Comparison of ENCODE assay signal across 9 mouse cellular contexts in genomic region chr19:6464306-6465071, GRCm38 (mm10). TPM values are rescaled to one million over a fixed set of nuclear protein-coding genes. Genes with fewer than 3 reads are reported as not detected.
DNase-seq lines count a peak whose midpoint lies in the region; ATAC-seq lines count a peak whose summit lies in the region.
"Had no signal": no experiment of that assay in that cellular context is flagged by ENCODE, and none has a peak within 500 bp of the region (broad histone marks: within the 10 kb centered on the region; RNA-seq: fewer than 3 reads in every experiment).

No protein-coding gene starts in this region.

- ATAC-seq in cerebellum, adult (ENCODE audit: insufficient number of reproducible peaks, low FRiP score, low TSS enrichment) = peak; percentile 20; the same call in 1 of the 2 replicates

- intact Hi-C loops in left cerebral cortex, postnatal 4 days (cut with DNase I) = no loop called here
- intact Hi-C loops in gastrocnemius, postnatal 14 days (cut with DNase I; ENCODE audit: low total_unique reads) = no loop called here

- no peak for DNase-seq in cerebellum, adult 11 months
- DNase-seq in ES-CJ7 (ENCODE audit: low read depth, low spot score) = peak; percentile 37
- DNase-seq in frontal cortex, adult 2 months (ENCODE audit: extremely low spot score in 1 of 2, low spot score in 1 of 2) = peak; percentile 81 to 84
- DNase-seq in left cerebral cortex, postnatal 4 days = peak; percentile 76
- DNase-seq in gastrocnemius, postnatal 14 days = no peak
- no peak for DNase-seq in spleen, postnatal 36 days (ENCODE audit: low spot score in 2 of 2)
- DNase-seq in gastrocnemius, postnatal 4 days (ENCODE audit: low spot score in 2 of 2) = no peak

RNA-seq across cellular contexts. Expression of gene Nrxn2, which starts 46.0 kb away (rescaled TPM):
- polyA plus RNA-seq in frontal cortex, adult 2 months (2012; rRNA removed) = 393 and 395 TPM in 2 replicates
- 100 to 1,000 TPM; 695 to 758 TPM for total RNA-seq in left cerebral cortex, postnatal 4 days (2021)
- total RNA-seq in gastrocnemius, postnatal 14 days (2021) = 1 to 10 TPM; 1.5 to 2.9 TPM
- total RNA-seq in gastrocnemius, postnatal 4 days (2021) = 1 to 10 TPM; 3.4 to 3.7 TPM
- polyA plus RNA-seq: macrophage had no signal

Comparison
In these comparisons a context has a peak if more than half of its experiments do, and no peak if none do; other contexts are left out.
1. DNase-seq: peak in ES-CJ7 (single experiment), frontal cortex, adult 2 months (2 of 2) and left cerebral cortex, postnatal 4 days (single experiment); none in cerebellum, adult 11 months (single experiment), gastrocnemius, postnatal 14 days (single experiment), spleen, postnatal 36 days (0 of 2) and gastrocnemius, postnatal 4 days (0 of 2).
2. RNA of gene Nrxn2, which starts 46.0 kb away (total RNA-seq): 695 to 758 TPM in left cerebral cortex, postnatal 4 days; 3.4 to 3.7 TPM in gastrocnemius, postnatal 4 days and 1.5 to 2.9 TPM in gastrocnemius, postnatal 14 days; every median in the first group is over 100 times any median in the second.